Mouse (Mus musculus) retina, postnatal 1 day (tissue): ENCODE measurements around the gene Afap1.

ENCODE experiments used
- DNase-seq: peaks from one replicate; pipeline ENCODE4 v3.0.0-alpha.2; 2012

Afap1 gene

GRCm38 (mm10) chr5:35980542-35980941 lies 87.4 kb downstream of the Afap1 start:
- DNase-seq: no peak

GRCm38 (mm10) chr5:35981341-35981740 lies 88.2 kb downstream of the Afap1 start:
- DNase-seq: no peak

DNA sequence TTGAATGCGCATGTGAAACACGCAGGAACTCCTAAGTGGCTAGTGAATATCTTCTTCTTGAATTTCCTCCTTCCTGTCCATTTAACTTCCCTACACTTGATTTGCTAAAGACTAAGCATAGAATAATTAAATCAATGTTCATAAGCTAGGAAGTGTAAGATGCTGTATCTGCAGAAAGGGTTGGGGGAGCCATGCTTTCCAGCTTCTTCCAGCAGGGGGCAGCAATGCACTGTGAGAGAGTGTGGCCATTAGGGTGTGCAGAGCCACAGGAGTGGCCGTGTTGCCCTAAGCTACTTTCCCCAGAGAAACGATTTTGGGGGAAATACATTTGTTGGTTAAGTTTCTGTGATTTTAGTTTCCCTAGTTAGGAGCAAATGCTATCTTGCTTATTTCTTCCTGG lies 88.9 kb downstream of the Afap1 start:
- peak; percentile 85 for DNase-seq

GRCm38 (mm10) chr5:35985611-35986010 lies 92.5 kb downstream of the Afap1 start:
- DNase-seq: no peak

- no peak for DNase-seq
These were observed 95.0 kb downstream of the Afap1 start for GRCm38 (mm10) chr5:35988085-35988484.

DNA sequence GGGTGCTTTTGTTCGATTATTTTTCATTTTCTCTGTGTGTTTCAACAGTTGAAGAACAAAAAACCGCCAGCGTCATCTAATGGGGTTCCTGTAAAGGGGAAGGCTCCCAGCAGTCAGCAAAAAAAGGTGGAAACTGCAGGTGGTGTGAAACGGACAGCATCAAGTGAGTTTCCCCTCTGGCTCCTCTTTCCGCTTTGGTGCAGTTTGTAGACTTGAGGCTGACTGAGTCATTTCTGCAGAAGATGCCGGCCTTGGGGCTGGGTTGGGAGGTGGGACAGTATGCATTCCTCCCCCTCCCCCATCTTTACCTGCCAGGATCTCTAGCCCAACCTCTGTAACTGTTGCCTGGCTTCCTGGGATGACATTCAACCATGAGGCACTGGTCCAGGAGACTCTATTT lies 96.4 kb downstream of the Afap1 start:
- no peak for DNase-seq

- DNase-seq: no peak
These were observed 97.0 kb downstream of the Afap1 start for GRCm38 (mm10) chr5:35989986-35990735.

GRCm38 (mm10) chr5:36003797-36004196 lies 110.7 kb downstream of the Afap1 start:
- no peak for DNase-seq

GRCm38 (mm10) chr5:36006106-36006505 lies 113.0 kb downstream of the Afap1 start:
- no peak for DNase-seq

DNA sequence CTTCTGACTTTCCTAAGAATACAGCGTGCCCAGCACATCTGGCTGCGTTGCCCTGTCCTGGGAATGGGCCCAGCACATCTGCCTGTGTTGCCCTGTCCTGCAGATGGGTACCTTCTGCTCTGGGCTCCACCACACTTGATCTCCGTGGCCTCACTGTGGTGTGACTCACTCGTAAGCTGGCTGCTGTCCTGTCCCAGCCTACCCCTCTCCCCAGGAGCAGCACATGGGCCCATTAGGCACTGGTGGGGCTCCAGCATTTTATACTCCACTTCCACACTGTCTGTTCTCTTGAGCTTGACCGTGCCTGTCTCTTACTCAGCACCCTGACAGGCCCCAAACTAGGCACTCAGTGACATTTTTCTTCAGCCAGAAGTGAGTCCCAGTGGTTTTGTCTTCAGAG lies 113.5 kb downstream of the Afap1 start:
- no peak for DNase-seq

- DNase-seq: peak; percentile 47
These were observed 114.5 kb downstream of the Afap1 start for GRCm38 (mm10) chr5:36007649-36008048.

DNA sequence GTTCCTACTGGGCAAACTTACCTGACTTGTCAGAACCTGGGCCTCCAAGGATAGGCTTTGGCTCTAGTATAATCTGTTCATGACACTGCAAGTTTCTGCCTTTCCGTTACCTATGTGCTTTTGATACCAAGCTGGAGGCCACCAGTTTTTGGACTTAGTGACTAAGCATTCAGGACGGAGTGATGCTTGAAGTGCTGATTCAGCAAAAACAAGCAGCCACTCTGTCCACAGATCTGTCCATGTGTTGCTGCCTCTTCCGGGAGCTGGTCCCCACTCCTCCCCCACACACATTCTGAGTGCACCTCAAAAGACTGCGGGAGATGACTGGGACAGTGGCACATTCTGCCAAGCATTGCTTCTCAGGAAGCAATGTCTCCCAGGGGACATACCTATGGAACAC lies 116.3 kb downstream of the Afap1 start:
- DNase-seq: no peak

- no peak for DNase-seq
These were observed 125.2 kb downstream of the Afap1 start for GRCm38 (mm10) chr5:36018366-36018765.

DNA sequence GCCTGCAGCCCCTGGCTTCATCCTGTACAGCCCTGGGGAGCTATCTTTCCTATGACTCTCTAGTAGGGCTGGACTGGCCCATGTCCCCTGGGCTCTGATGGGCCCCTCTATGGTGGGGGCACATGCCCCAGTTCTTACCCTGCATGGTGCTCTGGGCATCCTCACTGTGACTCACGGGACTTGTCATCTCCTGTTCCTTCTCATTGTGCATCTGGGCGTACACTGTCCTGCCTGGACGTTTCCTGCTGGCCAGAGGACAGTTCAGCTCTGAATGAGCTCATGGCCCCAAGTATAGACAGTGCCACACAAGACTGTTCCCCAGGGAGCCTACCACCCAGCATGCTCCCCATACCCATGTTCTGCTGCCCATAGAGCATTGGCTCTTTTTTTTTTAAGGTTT lies 128.0 kb downstream of the Afap1 start:
- peak; percentile 83 for DNase-seq

GRCm38 (mm10) chr5:36022361-36022760 lies 129.2 kb downstream of the Afap1 start:
- peak; percentile 61 for DNase-seq

GRCm38 (mm10) chr5:36024003-36024685 lies 131.0 kb downstream of the Afap1 start:
- no peak for DNase-seq

- DNase-seq: no peak
These were observed 132.0 kb downstream of the Afap1 start for GRCm38 (mm10) chr5:36025076-36025475.

GRCm38 (mm10) chr5:36033531-36034426 lies 140.7 kb downstream of the Afap1 start:
- DNase-seq: peak; percentile 88

- no peak for DNase-seq
These were observed 146.5 kb downstream of the Afap1 start for GRCm38 (mm10) chr5:36039596-36039995.

DNA sequence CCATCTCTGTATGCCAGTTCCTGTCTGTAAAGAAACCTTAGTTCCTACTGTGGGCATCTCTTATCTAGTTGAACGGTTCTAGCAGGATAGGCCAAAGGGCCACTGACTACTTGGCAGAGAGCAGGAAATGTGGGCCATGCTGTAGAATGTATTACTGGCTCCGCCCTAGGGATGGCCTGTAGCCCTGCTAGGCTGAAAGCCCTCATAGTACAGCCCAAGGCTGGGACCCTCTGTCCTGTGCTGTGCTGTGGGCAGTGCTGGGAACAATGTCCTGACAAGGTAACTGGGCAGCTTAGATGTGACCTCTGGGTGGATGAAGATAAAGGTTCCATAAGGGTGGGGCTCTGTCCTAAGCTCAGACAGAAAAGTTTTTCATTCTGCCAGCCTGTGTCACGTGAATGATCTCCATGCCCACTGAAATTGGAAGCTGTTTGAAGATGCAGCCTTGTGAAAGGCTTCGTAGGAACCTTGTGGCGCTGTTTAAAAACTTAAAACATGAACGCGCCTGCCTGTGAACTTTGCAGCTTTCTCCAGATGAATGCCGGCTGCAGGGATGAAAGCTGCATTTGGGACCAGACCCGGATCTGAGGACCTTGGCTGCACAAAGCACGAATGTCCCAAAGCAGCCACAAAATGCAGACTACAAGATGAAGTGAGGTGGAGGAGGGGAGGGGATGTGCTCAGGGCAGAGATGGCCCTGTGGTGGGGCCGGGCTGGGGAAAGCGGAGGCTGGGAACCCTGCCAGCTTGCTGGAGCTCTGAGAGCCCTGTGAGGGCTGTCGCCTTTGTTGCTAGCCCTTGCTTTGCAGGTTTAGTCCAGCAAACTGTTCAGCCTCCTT lies 147.5 kb downstream of the Afap1 start:
- peak; percentile 49 for DNase-seq

DNA sequence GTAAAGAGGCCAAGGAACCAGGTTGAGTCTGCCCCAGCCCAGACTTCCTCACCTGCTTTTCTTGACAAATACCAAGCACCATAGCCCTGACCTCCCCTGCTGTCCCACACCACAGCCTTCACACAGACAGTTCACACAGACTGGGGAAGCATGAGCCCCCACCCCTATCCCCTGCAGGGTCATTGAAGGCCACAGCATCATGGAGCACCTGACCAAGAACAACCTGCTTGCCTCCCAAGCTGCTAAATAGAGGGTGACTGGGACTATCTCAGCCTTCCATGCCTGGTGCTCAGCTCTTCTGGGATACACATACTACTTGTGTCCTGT lies 148.1 kb downstream of the Afap1 start:
- no peak for DNase-seq

GRCm38 (mm10) chr5:36041756-36042155 lies 148.6 kb downstream of the Afap1 start:
- peak; percentile 25 for DNase-seq

GRCm38 (mm10) chr5:36043154-36043553 lies 150.0 kb downstream of the Afap1 start:
- DNase-seq: no peak
